Mouse (Mus musculus): Measurements from ENCODE around the gene Pdik1l. TPM values are rescaled to one million over a fixed set of nuclear protein-coding genes. Genes with fewer than 3 reads are reported as not detected.

Gene Pdik1l
- polyA plus RNA-seq, 1 experiment from 2014 or later = 34.8 TPM

DNA sequence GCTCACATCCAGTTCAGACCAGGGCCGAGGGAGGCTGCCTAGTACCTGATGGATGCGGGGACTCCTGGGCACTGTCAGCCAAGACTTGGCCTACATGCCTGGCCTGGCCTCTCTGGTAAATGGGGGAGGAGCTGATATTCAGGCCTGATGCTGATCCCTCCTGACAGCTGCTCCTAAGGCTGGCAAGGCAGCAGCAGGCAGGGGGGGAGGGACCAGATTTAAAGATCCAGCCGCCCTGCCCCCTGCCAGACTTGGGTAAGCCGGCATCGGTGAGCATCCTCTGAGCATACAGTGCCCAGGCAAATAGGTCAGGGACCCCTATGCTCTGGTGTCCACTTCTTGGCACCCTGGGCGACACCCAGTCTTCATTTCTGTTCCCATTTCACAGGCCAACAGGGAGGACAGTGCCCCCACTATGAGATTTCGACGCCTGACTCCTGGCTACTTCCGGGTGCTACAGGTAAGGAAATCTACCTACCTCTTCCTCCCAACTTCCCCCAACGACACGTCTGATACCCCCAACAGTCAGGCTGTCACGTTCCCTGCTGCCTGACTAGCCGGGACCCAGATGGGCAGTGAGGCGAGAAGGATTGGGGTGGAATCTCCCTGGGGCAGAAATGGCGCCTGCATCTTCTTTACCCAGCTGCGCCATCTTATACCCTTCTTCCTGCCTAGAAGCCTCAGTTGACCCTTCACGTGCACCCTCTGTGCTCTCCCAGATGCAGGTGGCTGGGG lies 44.0 kb downstream of the Pdik1l start, which contains the start of gene E130218I03Rik:
TSS of gene E130218I03Rik (plus strand) at position 147 of the 735 bp plus-strand sequence.
- WGBS = 93% methylated on average over 17 of the region's 17 CpGs
- peak within 1 kb of the TSS; percentile 76; the same call in 1 of the 2 replicates for H3K9ac ChIP-seq
- H3K4me1 ChIP-seq = peaks cover 24% of the 10 kb centered on the region
- peak within 1 kb of the TSS; percentile 93 for H3K4me2 ChIP-seq
- H3K27me3 ChIP-seq = peaks cover 30% of the 10 kb centered on the region
- H3K4me3 ChIP-seq (replicated peaks) = peak within 1 kb of the TSS; percentile 70
- peaks cover 6% of the 10 kb centered on the region; the same call in 1 of the 2 replicates for H3K36me3 ChIP-seq (replicated peaks)
- no peaks in the 10 kb centered on the region for H3K9me3 ChIP-seq
- H3K27ac ChIP-seq = no peak within 1 kb of the TSS
- no peak for ATAC-seq (ENCODE audit: low FRiP score)

- WGBS = 12% methylated on average over 10 of the region's 10 CpGs
- no peak for ATAC-seq (ENCODE audit: low FRiP score)
- Histone ChIP-seq H3K27me3 (peaks cover 27% of the 10 kb centered on the region), H3K36me3 (replicated peaks) (peaks cover 6% of the 10 kb centered on the region; the same call in 1 of the 2 replicates), H3K9me3 (no peaks in the 10 kb centered on the region), H3K27ac (no peak overlapping the region), H3K9ac (no peak overlapping the region), H3K4me3 (replicated peaks) (no peak overlapping the region), H3K4me1 (peaks cover 8% of the 10 kb centered on the region), H3K4me2 (peak overlapping the region; percentile 31; the same call in 1 of the 2 replicates)
These were observed 49.0 kb downstream of the Pdik1l start for GRCm38 (mm10) chr4:134238686-134239085.

- H3K36me3 ChIP-seq (replicated peaks) = peaks cover 3% of the 10 kb centered on the region; the same call in 1 of the 2 replicates
- WGBS = 4% methylated on average over 18 of the region's 18 CpGs
- H3K9me3 ChIP-seq = no peaks in the 10 kb centered on the region
- peak within 1 kb of the TSS; percentile 31 for H3K4me2 ChIP-seq
- no peak for ATAC-seq (ENCODE audit: low FRiP score)
- H3K27me3 ChIP-seq = peaks cover 27% of the 10 kb centered on the region
- peak within 1 kb of the TSS; percentile 16 for H3K4me3 ChIP-seq (replicated peaks)
- H3K4me1 ChIP-seq = peaks cover 6% of the 10 kb centered on the region
- no peak within 1 kb of the TSS for H3K27ac ChIP-seq
- peak within 1 kb of the TSS; percentile 21; the same call in 1 of the 2 replicates for H3K9ac ChIP-seq
These were observed 49.4 kb downstream of the Pdik1l start, which contains the start of gene Cnksr1 for GRCm38 (mm10) chr4:134238279-134238651. Gene Cnksr1, minus strand, starts transcription at chr4:134238399.

DNA sequence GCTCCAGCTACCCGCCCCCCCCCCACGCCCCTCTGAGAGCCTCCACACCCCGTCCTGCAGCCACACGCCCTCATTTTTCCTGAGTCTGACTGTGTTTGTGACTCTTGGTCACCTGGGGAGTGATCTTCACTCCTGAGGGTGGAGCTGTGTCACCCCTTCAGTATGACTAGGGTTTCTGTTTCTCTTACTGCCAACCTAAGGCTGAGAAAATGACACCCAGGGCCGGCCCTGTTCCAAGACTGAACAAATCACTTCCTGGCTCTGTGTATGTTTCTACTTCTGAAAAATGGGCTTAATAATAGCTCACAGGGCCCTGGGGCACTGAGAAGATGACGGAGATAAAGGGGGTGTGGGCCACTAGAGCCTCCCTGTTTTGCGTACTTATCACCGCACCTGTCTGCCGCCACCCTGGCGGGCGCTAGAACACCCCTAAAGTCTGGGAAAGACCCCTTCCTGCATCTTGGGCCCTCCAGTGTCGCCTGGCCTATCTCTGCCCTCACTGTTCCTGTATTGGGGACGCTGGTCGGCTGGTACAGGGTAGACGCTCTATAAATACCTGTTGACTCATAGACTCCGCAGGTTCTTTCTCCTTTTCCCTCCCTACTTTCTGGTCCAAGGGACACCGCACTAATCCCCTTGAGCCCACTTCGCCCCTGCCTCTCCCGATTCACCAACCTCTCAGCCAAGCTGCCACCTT lies 50.0 kb downstream of the Pdik1l start:
- Histone ChIP-seq H3K4me1 (peaks cover 7% of the 10 kb centered on the region), H3K9me3 (no peaks in the 10 kb centered on the region), H3K36me3 (replicated peaks) (no peaks in the 10 kb centered on the region), H3K9ac (peak overlapping the region; percentile 21; the same call in 1 of the 2 replicates), H3K27me3 (peaks cover 27% of the 10 kb centered on the region), H3K4me3 (replicated peaks) (no peak overlapping the region; the same call in 1 of the 2 replicates), H3K4me2 (peak overlapping the region; percentile 31; the same call in 1 of the 2 replicates), H3K27ac (no peak overlapping the region)
- no peak for ATAC-seq (ENCODE audit: low FRiP score)
- 28% methylated on average over 19 of the region's 19 CpGs for WGBS

DNA sequence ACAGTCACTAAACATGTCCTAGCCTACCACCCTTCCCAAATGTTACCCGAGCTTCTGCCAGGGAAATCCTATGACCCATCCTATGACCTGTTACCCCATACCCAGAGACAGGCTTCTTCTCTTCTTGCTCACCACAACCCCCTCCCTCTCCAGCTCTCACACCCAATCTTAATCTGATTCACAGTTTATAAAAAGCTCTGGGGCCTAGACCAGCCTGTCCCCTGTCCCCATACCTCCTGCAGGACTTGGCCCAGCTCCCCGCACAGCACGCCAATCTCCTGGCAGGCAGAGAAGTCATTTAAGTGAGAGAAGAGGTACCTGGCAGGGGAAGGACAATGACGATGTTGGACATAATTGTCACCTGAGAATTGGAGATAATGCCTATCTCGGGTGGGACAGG lies 52.8 kb downstream of the Pdik1l start:
- peaks cover 12% of the 10 kb centered on the region for H3K4me1 ChIP-seq
- WGBS = 84% methylated on average over 5 of the region's 5 CpGs
- H3K36me3 ChIP-seq (replicated peaks) = no peaks in the 10 kb centered on the region
- ATAC-seq (ENCODE audit: low FRiP score) = no peak
- peaks cover 27% of the 10 kb centered on the region for H3K27me3 ChIP-seq
- H3K9ac ChIP-seq = no peak overlapping the region
- no peaks in the 10 kb centered on the region for H3K9me3 ChIP-seq
- no peak overlapping the region for H3K4me3 ChIP-seq (replicated peaks)
- H3K27ac ChIP-seq = no peak overlapping the region
- H3K4me2 ChIP-seq = no peak overlapping the region

DNA sequence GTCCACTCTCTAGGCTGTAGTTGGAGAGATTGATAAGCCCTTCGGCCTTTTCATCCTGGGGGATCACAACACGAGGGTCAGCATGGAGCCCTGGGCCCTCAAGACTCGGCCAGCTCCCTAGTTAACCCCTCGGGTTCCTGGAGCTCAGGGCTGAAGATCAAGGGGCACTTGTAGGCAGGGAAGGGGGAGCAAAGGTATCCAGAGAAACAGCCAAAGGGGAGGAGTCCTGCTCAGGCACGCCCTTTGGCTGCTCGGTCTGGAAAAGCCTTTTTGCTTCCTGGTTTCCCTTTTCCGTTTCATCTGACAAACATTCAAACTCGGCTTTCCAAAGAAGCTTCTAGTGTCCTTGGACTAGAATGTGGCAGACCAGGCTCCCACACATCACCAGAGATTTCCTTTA lies 57.3 kb downstream of the Pdik1l start:
- 35% methylated on average over 8 of the region's 8 CpGs for WGBS
- H3K36me3 ChIP-seq (replicated peaks) = no peaks in the 10 kb centered on the region
- H3K9me3 ChIP-seq = no peaks in the 10 kb centered on the region
- no peak overlapping the region for H3K9ac ChIP-seq
- no peak for ATAC-seq (ENCODE audit: low FRiP score)
- no peak overlapping the region for H3K4me2 ChIP-seq
- H3K4me3 ChIP-seq (replicated peaks) = no peak overlapping the region
- H3K27me3 ChIP-seq = no peaks in the 10 kb centered on the region
- H3K27ac ChIP-seq = no peak overlapping the region
- 0 out of 2 replicates have a peak, but pooled peaks cover 6% of the 10 kb centered on the region for H3K4me1 ChIP-seq

GRCm38 (mm10) chr4:134227194-134227593 lies 60.5 kb downstream of the Pdik1l start, which contains the start of gene Catsper4:
Gene Catsper4, minus strand, starts transcription at chr4:134227383.
- WGBS = 78% methylated on average over 8 of the region's 8 CpGs
- no peak for ATAC-seq (ENCODE audit: low FRiP score)

More at GRCm38 (mm10) chr4:134227194-134227593, 60.5 kb downstream of the Pdik1l start, which contains the start of gene Catsper4:
- Histone ChIP-seq H3K4me3 (replicated peaks) (no peak within 1 kb of the TSS), H3K9me3 (no peaks in the 10 kb centered on the region), H3K27me3 (0 out of 2 replicates have a peak, but pooled peaks cover 3% of the 10 kb centered on the region), H3K9ac (no peak within 1 kb of the TSS), H3K36me3 (replicated peaks) (no peaks in the 10 kb centered on the region), H3K4me1 (no peaks in the 10 kb centered on the region), H3K27ac (no peak within 1 kb of the TSS), H3K4me2 (no peak within 1 kb of the TSS)

Other genes with a start within 250 kb of the Pdik1l start
- not detected in 2 replicates for gene Zfp683, start 234.1 kb downstream of the Pdik1l start, polyA plus RNA-seq (2016; fragmentation: Nextera tagmentation; extraction: Ambion mirVana)
- 0.62 and 0.96 TPM in 2 replicates for gene Crybg2, start 227.1 kb downstream of the Pdik1l start, polyA plus RNA-seq (2016; fragmentation: Nextera tagmentation; extraction: Ambion mirVana)
- 3.8 and 3.9 TPM in 2 replicates for gene Cd52, start 192.8 kb downstream of the Pdik1l start, polyA plus RNA-seq (2016; fragmentation: Nextera tagmentation; extraction: Ambion mirVana)
- gene Ubxn11, start 185.3 kb downstream of the Pdik1l start, polyA plus RNA-seq (2016; fragmentation: Nextera tagmentation; extraction: Ambion mirVana) = 5.8 and 7.9 TPM in 2 replicates
- 257 and 272 TPM in 2 replicates for gene Sh3bgrl3, start 159.1 kb downstream of the Pdik1l start, polyA plus RNA-seq (2016; fragmentation: Nextera tagmentation; extraction: Ambion mirVana)
- gene Cep85, start 100.8 kb downstream of the Pdik1l start, polyA plus RNA-seq (2016; fragmentation: Nextera tagmentation; extraction: Ambion mirVana) = 30.5 and 32.3 TPM in 2 replicates
- not detected in 2 replicates for gene Gm7534, start 84.9 kb downstream of the Pdik1l start, polyA plus RNA-seq (2016; fragmentation: Nextera tagmentation; extraction: Ambion mirVana)
- gene Catsper4, start 60.5 kb downstream of the Pdik1l start, polyA plus RNA-seq (2016; fragmentation: Nextera tagmentation; extraction: Ambion mirVana) = not detected in 2 replicates
- 0.10 and 0.35 TPM in 2 replicates for gene Cnksr1, start 49.5 kb downstream of the Pdik1l start, polyA plus RNA-seq (2016; fragmentation: Nextera tagmentation; extraction: Ambion mirVana)
- 0.52 and 0.74 TPM in 2 replicates for gene E130218I03Rik, start 44.2 kb downstream of the Pdik1l start, polyA plus RNA-seq (2016; fragmentation: Nextera tagmentation; extraction: Ambion mirVana)
- 18.5 and 20.4 TPM in 2 replicates for gene Zfp593, start 42.3 kb downstream of the Pdik1l start, polyA plus RNA-seq (2016; fragmentation: Nextera tagmentation; extraction: Ambion mirVana)
- not detected in 2 replicates for gene Gm30191, start 41.0 kb downstream of the Pdik1l start, polyA plus RNA-seq (2016; fragmentation: Nextera tagmentation; extraction: Ambion mirVana)
- gene Grrp1, start 33.8 kb downstream of the Pdik1l start, polyA plus RNA-seq (2016; fragmentation: Nextera tagmentation; extraction: Ambion mirVana) = 4.1 and 5.2 TPM in 2 replicates
- 0.17 and 0.27 TPM in 2 replicates for gene Trim63, start 27.2 kb upstream of the Pdik1l start, polyA plus RNA-seq (2016; fragmentation: Nextera tagmentation; extraction: Ambion mirVana)
- gene Slc30a2, start 55.3 kb upstream of the Pdik1l start, polyA plus RNA-seq (2016; fragmentation: Nextera tagmentation; extraction: Ambion mirVana) = not detected in 2 replicates
- gene Extl1, start 96.0 kb upstream of the Pdik1l start, polyA plus RNA-seq (2016; fragmentation: Nextera tagmentation; extraction: Ambion mirVana) = 0.32 and 0.37 TPM in 2 replicates
- gene Pafah2, start 108.4 kb upstream of the Pdik1l start, polyA plus RNA-seq (2016; fragmentation: Nextera tagmentation; extraction: Ambion mirVana) = 7.2 and 8.3 TPM in 2 replicates
- gene Stmn1, start 180.4 kb upstream of the Pdik1l start, polyA plus RNA-seq (2016; fragmentation: Nextera tagmentation; extraction: Ambion mirVana) = 4,517 and 4,745 TPM in 2 replicates
- gene Paqr7, start 208.8 kb upstream of the Pdik1l start, polyA plus RNA-seq (2016; fragmentation: Nextera tagmentation; extraction: Ambion mirVana) = 3.8 and 4.9 TPM in 2 replicates
- 14.1 and 15.4 TPM in 2 replicates for gene Aunip, start 223.1 kb upstream of the Pdik1l start, polyA plus RNA-seq (2016; fragmentation: Nextera tagmentation; extraction: Ambion mirVana)
- 125 and 129 TPM in 2 replicates for gene Mtfr1l, start 247.5 kb upstream of the Pdik1l start, polyA plus RNA-seq (2016; fragmentation: Nextera tagmentation; extraction: Ambion mirVana)

All from forebrain, embryonic 12.5 days (tissue).